Mouse (Mus musculus) MEL (cell line): Measurements from ENCODE around the gene E2f3. TPM values are rescaled to one million over a fixed set of nuclear protein-coding genes. Genes with fewer than 3 reads are reported as not detected.

Experiments
- DNase-seq: peaks from one replicate; pipeline ENCODE4 v3.0.0; 2011; ENCODE audit warnings: low read depth, low spot score
- H3K27ac ChIP-seq: 2 replicates; pipeline ENCODE4 v1.5.1; 2012; ENCODE audit warnings: low read depth, mild to moderate bottlenecking, control low read depth, low read length, moderate library complexity; ENCODE audit not compliant: control insufficient read depth
- H3K27me3 ChIP-seq, 2 experiments: fragments of 150-350 bp in 1 of 2; sonication (generic) in 1 of 2; 2 replicates each; pipeline ENCODE4 v1.6.1; 2012; ENCODE audit warnings: low read length in 2 of 2, mild to moderate bottlenecking in 2 of 2, improper control_type of control experiment in 1 of 2, moderate library complexity in 1 of 2; ENCODE audit not compliant: insufficient read depth in 2 of 2, control insufficient read depth in 1 of 2
- H3K36me3 ChIP-seq, 2 experiments: 2 replicates each; pipeline ENCODE4 v1.6.1; 2012 to 2014; ENCODE audit warnings: low read length in 2 of 2, improper control_type of control experiment in 1 of 2, inconsistent platforms in 1 of 2, mild to moderate bottlenecking in 1 of 2; ENCODE audit not compliant: insufficient read depth in 2 of 2, control insufficient read depth in 1 of 2
- H3K4me1 ChIP-seq, 2 experiments: fragments of 150-350 bp in 1 of 2; sonication (generic) in 1 of 2; 2 replicates each; pipeline ENCODE4 v1.6.1; 2012; ENCODE audit warnings: low read length in 2 of 2, improper control_type of control experiment in 1 of 2, mild to moderate bottlenecking in 1 of 2; ENCODE audit not compliant: insufficient read depth in 2 of 2, control insufficient read depth in 1 of 2
- H3K4me3 ChIP-seq, 2 experiments: fragments of 150-350 bp in 1 of 2; sonication (generic) in 1 of 2; 2 replicates each; pipeline ENCODE4 v1.5.1; 2012; ENCODE audit warnings: low read depth in 2 of 2, low read length in 2 of 2, mild to moderate bottlenecking in 2 of 2, moderate library complexity in 2 of 2, control low read depth in 1 of 2, improper control_type of control experiment in 1 of 2; ENCODE audit not compliant: control insufficient read depth in 1 of 2, insufficient read depth in 1 of 2
- H3K79me2 ChIP-seq: 2 replicates; pipeline ENCODE4 v1.6.1; 2012; ENCODE audit warnings: mild to moderate bottlenecking, low read length, moderate library complexity; ENCODE audit not compliant: control insufficient read depth, poor library complexity, insufficient read depth
- H3K9ac ChIP-seq: 2 replicates; pipeline ENCODE4 v1.6.1; 2012; ENCODE audit warnings: low read depth, mild to moderate bottlenecking, control low read depth, low read length, moderate library complexity; ENCODE audit not compliant: control insufficient read depth, poor library complexity, severe bottlenecking
- H3K9me3 ChIP-seq: fragments of 150-350 bp; sonication (generic); replicated peaks from 2 replicates; pipeline ENCODE4 v1.6.1; 2012; ENCODE audit warnings: mild to moderate bottlenecking, low read length, improper control_type of control experiment, moderate library complexity; ENCODE audit not compliant: insufficient read depth
- CHD1 ChIP-seq: IDR thresholded peaks from 2 replicates; pipeline ENCODE4 v1.6.1; 2012; ENCODE audit warnings: low read depth, mild to moderate bottlenecking, inconsistent platforms, low read length, improper control_type of control experiment
- CHD2 ChIP-seq: IDR thresholded peaks from 2 replicates; pipeline ENCODE4 v1.6.1; 2011; ENCODE audit warnings: low read length, improper control_type of control experiment
- E2F4 ChIP-seq: IDR thresholded peaks from 2 replicates; pipeline ENCODE4 v1.6.1; 2011; ENCODE audit warnings: low read depth, low read length, improper control_type of control experiment, borderline replicate concordance
- ELF1 ChIP-seq: IDR thresholded peaks from 2 replicates; pipeline ENCODE4 v1.6.1; 2014; ENCODE audit warnings: low read depth, mild to moderate bottlenecking, inconsistent platforms, low read length, improper control_type of control experiment, moderate library complexity
- EP300 ChIP-seq, 2 experiments: IDR thresholded peaks; 2 replicates each; pipeline ENCODE4 v1.6.1; 2011; ENCODE audit warnings: improper control_type of control experiment in 2 of 2, low read length in 2 of 2, low read depth in 1 of 2, mild to moderate bottlenecking in 1 of 2
- ETS1 ChIP-seq: IDR thresholded peaks from 2 replicates; pipeline ENCODE4 v1.6.1; 2012; ENCODE audit warnings: low read depth, mild to moderate bottlenecking, inconsistent platforms, low read length, improper control_type of control experiment, moderate library complexity
- GATA1 ChIP-seq: IDR thresholded peaks from 2 replicates; pipeline ENCODE4 v1.6.1; 2011; ENCODE audit warnings: low read depth, low read length, improper control_type of control experiment
- MAZ ChIP-seq: IDR thresholded peaks from 2 replicates; pipeline ENCODE4 v1.6.1; 2012; ENCODE audit warnings: low read depth, mild to moderate bottlenecking, inconsistent platforms, low read length, improper control_type of control experiment
- MXI1 ChIP-seq: IDR thresholded peaks from 2 replicates; pipeline ENCODE4 v1.6.1; 2011; ENCODE audit warnings: mild to moderate bottlenecking, low read depth, low read length, improper control_type of control experiment
- MYB ChIP-seq: IDR thresholded peaks from 2 replicates; pipeline ENCODE4 v1.6.1; 2011; ENCODE audit warnings: mild to moderate bottlenecking, low read depth, low read length, improper control_type of control experiment
- NELFE ChIP-seq: IDR thresholded peaks from 2 replicates; pipeline ENCODE4 v1.6.1; 2011; ENCODE audit warnings: low read depth, low read length, improper control_type of control experiment
- NRF1 ChIP-seq: IDR thresholded peaks from 2 replicates; pipeline ENCODE4 v1.6.1; 2014; ENCODE audit warnings: low read depth, mild to moderate bottlenecking, inconsistent platforms, low read length, improper control_type of control experiment, moderate library complexity; ENCODE audit not compliant: poor library complexity, insufficient read depth, severe bottlenecking
- POLR2AphosphoS2 ChIP-seq: IDR thresholded peaks from 2 replicates; pipeline ENCODE4 v1.6.1; 2011; ENCODE audit warnings: low read length, improper control_type of control experiment
- RCOR1 ChIP-seq: IDR thresholded peaks from 2 replicates; pipeline ENCODE4 v1.6.1; 2012; ENCODE audit warnings: low read depth, mild to moderate bottlenecking, inconsistent platforms, low read length, improper control_type of control experiment
- SIN3A ChIP-seq: IDR thresholded peaks from 2 replicates; pipeline ENCODE4 v1.6.1; 2012; ENCODE audit warnings: low read length, improper control_type of control experiment, inconsistent platforms
- SMC3 ChIP-seq: IDR thresholded peaks from 2 replicates; pipeline ENCODE4 v1.6.1; 2011; ENCODE audit warnings: low read depth, low read length, improper control_type of control experiment
- TBP ChIP-seq: IDR thresholded peaks from 2 replicates; pipeline ENCODE4 v1.8.0; 2011; ENCODE audit warnings: low read depth, low read length, improper control_type of control experiment
- TCF12 ChIP-seq: IDR thresholded peaks from 2 replicates; pipeline ENCODE4 v1.6.1; 2014; ENCODE audit warnings: low read depth, mild to moderate bottlenecking, inconsistent platforms, low read length, improper control_type of control experiment, moderate library complexity
- USF1 ChIP-seq: IDR thresholded peaks from 2 replicates; pipeline ENCODE4 v1.6.1; 2014; ENCODE audit warnings: low read depth, mild to moderate bottlenecking, inconsistent platforms, low read length, improper control_type of control experiment, moderate library complexity
- ZC3H11A ChIP-seq: IDR thresholded peaks from 2 replicates; pipeline ENCODE4 v1.6.1; 2012; ENCODE audit warnings: low read depth, mild to moderate bottlenecking, inconsistent platforms, low read length, improper control_type of control experiment
- ZNF384 ChIP-seq: IDR thresholded peaks from 2 replicates; pipeline ENCODE4 v1.6.1; 2012; ENCODE audit warnings: low read depth, mild to moderate bottlenecking, inconsistent platforms, low read length, improper control_type of control experiment
- polyA plus RNA-seq, 2 experiments: library from polyadenylated mRNA; stranded (reverse) in 1 of 2; unstranded in 1 of 2; fragments of >175 nt in 1 of 2; fragments of >200 nt in 1 of 2; gene quantifications; 2 replicates each; pipeline versions ENCODE4 v1.2.1 to v1.2.4; 2012; ENCODE audit warnings: low replicate concordance in 2 of 2, low read depth in 1 of 2; ENCODE audit not compliant: insufficient read length in 2 of 2, insufficient read depth in 1 of 2, missing spikeins in 1 of 2
- total RNA-seq: library from RNA; depleted of rRNA; stranded (reverse); fragments of 300-350 nt; gene quantifications from 2 replicates; pipeline ENCODE4 v1.2.3, GENCODE M21; 2012

The E2f3 gene
- total and polyA plus RNA-seq, 3 experiments, result 12.8 to 20.0 TPM; not detected in 1

DNA sequence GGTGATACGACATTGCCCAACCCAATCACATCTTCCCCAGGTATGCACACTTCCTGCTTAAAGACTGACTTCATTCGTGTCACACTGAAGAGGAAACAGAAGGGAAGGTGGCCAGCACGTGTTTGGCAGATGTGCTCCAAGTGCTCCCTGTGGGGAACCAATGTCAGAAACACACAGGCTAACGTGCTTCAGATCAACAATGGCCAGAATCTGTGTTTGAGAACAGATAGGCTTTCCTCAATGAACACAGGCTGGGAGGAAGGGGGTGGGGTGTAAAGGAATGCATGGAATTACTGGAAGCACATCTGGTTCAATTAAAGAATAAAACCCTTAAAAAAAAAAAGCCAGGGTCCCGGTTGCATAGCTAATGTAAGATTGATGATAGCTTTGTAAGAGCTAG is 15.2 kb upstream of the E2f3 start:
- no peak for DNase-seq
- no peak overlapping the region for H3K27ac ChIP-seq
- no peaks in the 10 kb centered on the region for H3K4me1 ChIP-seq
- no peak overlapping the region for H3K9ac ChIP-seq
- H3K27me3 ChIP-seq, result no peaks in the 10 kb centered on the region; a peak in 1 of 4 replicates
- H3K4me3 ChIP-seq, result no peak overlapping the region
- H3K79me2 ChIP-seq, result no peaks in the 10 kb centered on the region
- H3K36me3 ChIP-seq, result no peaks in the 10 kb centered on the region
- no peaks in the 10 kb centered on the region for H3K9me3 ChIP-seq
- no peak for TF ChIP-seq TCF12
- TF ChIP-seq E2F4, result no peak
- no peak for TF ChIP-seq SIN3A
- TF ChIP-seq CHD1, result no peak
- TF ChIP-seq MYB, result no peak
- TF ChIP-seq ETS1, result no peak
- TF ChIP-seq CHD2, result no peak
- no peak for TF ChIP-seq NELFE
- no peak for TF ChIP-seq RCOR1
- TF ChIP-seq NRF1, result no peak
- no peak for TF ChIP-seq ZC3H11A
- no peak for TF ChIP-seq TBP
- TF ChIP-seq ZNF384, result no peak
- TF ChIP-seq MXI1, result no peak
- TF ChIP-seq POLR2AphosphoS2, result no peak

DNA sequence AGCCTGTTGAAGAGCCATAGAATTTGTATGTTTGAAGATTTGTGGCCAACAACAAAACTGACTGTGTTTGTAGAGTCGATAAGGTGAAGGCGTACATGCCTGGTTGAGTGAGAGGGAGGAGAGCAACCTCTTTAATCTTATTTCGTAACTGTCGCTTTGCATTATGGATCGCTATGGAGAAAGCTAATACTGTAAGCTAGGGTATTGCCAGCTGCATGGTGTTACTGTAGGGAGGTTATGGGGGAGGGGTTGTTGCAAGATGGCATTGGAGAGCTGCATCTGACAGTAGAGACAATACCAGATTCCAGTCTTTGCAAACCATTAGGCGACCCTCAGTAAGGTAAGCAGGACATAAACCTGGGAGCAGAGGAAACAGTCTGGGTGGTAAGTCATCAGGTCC is 2.1 kb upstream of the E2f3 start:
- DNase-seq, result no peak
- H3K79me2 ChIP-seq, result peaks cover 27% of the 10 kb centered on the region
- no peaks in the 10 kb centered on the region; a peak in 1 of 4 replicates for H3K27me3 ChIP-seq
- TF ChIP-seq MAZ (no peak), GATA1 (no peak), EP300 (IDR thresholded peaks at IDR 0.05; ENCODE audit: low read depth in 1 of 2, low read length in 2 of 2) (no peak), ELF1 (no peak), USF1 (no peak), MXI1 (no peak), SMC3 (no peak)
- no peaks in the 10 kb centered on the region for H3K9me3 ChIP-seq
- H3K4me1 ChIP-seq, result peaks cover under 1 to 4% of the 10 kb centered on the region in 2 experiments; a peak in 3 of 4 replicates
- H3K27ac ChIP-seq, result no peak overlapping the region
- peaks cover 0 to 4% of the 10 kb centered on the region in 2 experiments; a peak in 1 of 4 replicates for H3K36me3 ChIP-seq
- H3K4me3 ChIP-seq, result no peak overlapping the region
- no peak overlapping the region for H3K9ac ChIP-seq
